Mouse (Mus musculus): Measurements from ENCODE around the gene Pth2. TPM values are rescaled to one million over a fixed set of nuclear protein-coding genes. Genes with fewer than 3 reads are reported as not detected.
A peak's percentile ranks its signal among the peaks of the same experiment; 100 is the strongest.
"Not testable (repeated sequence)": the region's sequence is repeated elsewhere in the genome, so short reads cannot be mapped to it uniquely, and the experiment has no call there.

Pth2 gene
- polyA plus RNA-seq, 1 experiment from 2014 or later, result not detected

- H3K4me2 ChIP-seq (replicated peaks), result no peak overlapping the region
Measured at GRCm38 (mm10) chr7:45144368-45145174, 36.2 kb upstream of the Pth2 start.

GRCm38 (mm10) chr7:45145460-45145859, 35.3 kb upstream of the Pth2 start:
- WGBS, result 92% methylated on average over 8 of the region's 8 CpGs
- ATAC-seq (replicated peaks), result no peak

More at GRCm38 (mm10) chr7:45144368-45145174, 36.2 kb upstream of the Pth2 start:
- Histone ChIP-seq H3K4me3 (no peak overlapping the region), H3K27ac (replicated peaks) (no peak overlapping the region), H3K9ac (replicated peaks) (no peak overlapping the region), H3K36me3 (no peaks in the 10 kb centered on the region; the same call in 1 of the 2 replicates), H3K4me1 (no peaks in the 10 kb centered on the region), H3K27me3 (no peaks in the 10 kb centered on the region), H3K9me3 (no peaks in the 10 kb centered on the region)
- ATAC-seq (replicated peaks), result no peak
- WGBS, result 91% methylated on average over 13 of the region's 13 CpGs

GRCm38 (mm10) chr7:45147267-45147666, 33.5 kb upstream of the Pth2 start:
- Histone ChIP-seq H3K4me3 (no peak overlapping the region), H3K27me3 (no peaks in the 10 kb centered on the region), H3K27ac (replicated peaks) (no peak overlapping the region), H3K9me3 (no peaks in the 10 kb centered on the region), H3K9ac (replicated peaks) (no peak overlapping the region), H3K4me2 (replicated peaks) (no peak overlapping the region), H3K4me1 (peaks cover 9% of the 10 kb centered on the region), H3K36me3 (no peaks in the 10 kb centered on the region; the same call in 1 of the 2 replicates)
- no peak for ATAC-seq (replicated peaks)
- 90% methylated on average over 11 of the region's 11 CpGs for WGBS

More at GRCm38 (mm10) chr7:45145460-45145859, 35.3 kb upstream of the Pth2 start:
- Histone ChIP-seq H3K4me2 (replicated peaks) (no peak overlapping the region), H3K9me3 (no peaks in the 10 kb centered on the region), H3K4me3 (no peak overlapping the region), H3K27ac (replicated peaks) (no peak overlapping the region), H3K9ac (replicated peaks) (no peak overlapping the region), H3K36me3 (no peaks in the 10 kb centered on the region; the same call in 1 of the 2 replicates), H3K27me3 (no peaks in the 10 kb centered on the region), H3K4me1 (no peaks in the 10 kb centered on the region)

- Histone ChIP-seq H3K9ac (replicated peaks) (no peak overlapping the region), H3K27me3 (no peaks in the 10 kb centered on the region), H3K4me3 (no peak overlapping the region), H3K4me2 (replicated peaks) (no peak overlapping the region), H3K36me3 (no peaks in the 10 kb centered on the region; the same call in 1 of the 2 replicates), H3K27ac (replicated peaks) (no peak overlapping the region), H3K4me1 (peaks cover 9% of the 10 kb centered on the region), H3K9me3 (no peaks in the 10 kb centered on the region)
- ATAC-seq (replicated peaks), result no peak
- 93% methylated on average over 11 of the region's 11 CpGs for WGBS
Measured at GRCm38 (mm10) chr7:45147899-45148298, 32.9 kb upstream of the Pth2 start.

GRCm38 (mm10) chr7:45148534-45149098, 32.2 kb upstream of the Pth2 start:
- no peak for ATAC-seq (replicated peaks)
- Histone ChIP-seq H3K9me3 (no peaks in the 10 kb centered on the region), H3K4me2 (replicated peaks) (no peak overlapping the region), H3K27ac (replicated peaks) (no peak overlapping the region), H3K36me3 (no peaks in the 10 kb centered on the region; the same call in 1 of the 2 replicates), H3K9ac (replicated peaks) (no peak overlapping the region), H3K27me3 (no peaks in the 10 kb centered on the region), H3K4me3 (no peak overlapping the region), H3K4me1 (peaks cover 13% of the 10 kb centered on the region)
- 67% methylated on average over 4 of the region's 4 CpGs for WGBS

- H3K27ac ChIP-seq (replicated peaks), result no peak overlapping the region
- no peaks in the 10 kb centered on the region for H3K9me3 ChIP-seq
- no peak overlapping the region for H3K4me2 ChIP-seq (replicated peaks)
- H3K9ac ChIP-seq (replicated peaks), result no peak overlapping the region
- peaks cover 15% of the 10 kb centered on the region for H3K4me1 ChIP-seq
- no peak for ATAC-seq (replicated peaks)
- no peaks in the 10 kb centered on the region; the same call in 1 of the 2 replicates for H3K36me3 ChIP-seq
- no peaks in the 10 kb centered on the region for H3K27me3 ChIP-seq
- H3K4me3 ChIP-seq, result no peak overlapping the region
- 25% methylated on average over 6 of the region's 6 CpGs for WGBS
Measured at GRCm38 (mm10) chr7:45149545-45149944, 31.2 kb upstream of the Pth2 start.

GRCm38 (mm10) chr7:45150321-45150720, 30.5 kb upstream of the Pth2 start:
- ATAC-seq (replicated peaks), result no peak
- H3K9me3 ChIP-seq, result no peaks in the 10 kb centered on the region
- no peak overlapping the region for H3K4me2 ChIP-seq (replicated peaks)
- peaks cover 21% of the 10 kb centered on the region for H3K4me1 ChIP-seq
- no peak overlapping the region for H3K27ac ChIP-seq (replicated peaks)
- H3K4me3 ChIP-seq, result no peak overlapping the region
- H3K27me3 ChIP-seq, result no peaks in the 10 kb centered on the region
- H3K36me3 ChIP-seq, result no peaks in the 10 kb centered on the region
- H3K9ac ChIP-seq (replicated peaks), result 0 out of 2 replicates have a peak overlapping the region, but pooled peaks have one; percentile 10
- 72% methylated on average over 4 of the region's 4 CpGs for WGBS

- no peaks in the 10 kb centered on the region for H3K27me3 ChIP-seq
- H3K36me3 ChIP-seq, result no peaks in the 10 kb centered on the region
- no peak overlapping the region for H3K9ac ChIP-seq (replicated peaks)
- H3K4me3 ChIP-seq, result no peak overlapping the region
- H3K9me3 ChIP-seq, result no peaks in the 10 kb centered on the region
- H3K27ac ChIP-seq (replicated peaks), result no peak overlapping the region
- WGBS, result 38% methylated on average over 11 of the region's 11 CpGs
- H3K4me2 ChIP-seq (replicated peaks), result no peak overlapping the region
- peaks cover 21% of the 10 kb centered on the region for H3K4me1 ChIP-seq
- ATAC-seq (replicated peaks), result no peak
Measured at GRCm38 (mm10) chr7:45151303-45151702, 29.5 kb upstream of the Pth2 start.

- 0 out of 2 replicates have a peak overlapping the region, but pooled peaks have one; percentile 79 for H3K4me3 ChIP-seq
- H3K27ac ChIP-seq (replicated peaks); ATAC-seq (replicated peaks); H3K9me3 ChIP-seq; H3K27me3 ChIP-seq; H3K9ac ChIP-seq (replicated peaks); H3K36me3 ChIP-seq: not testable (repeated sequence)
- H3K4me2 ChIP-seq (replicated peaks), result peak overlapping the region; percentile 73; the same call in 1 of the 2 replicates
- WGBS, result 91% methylated on average over 2 of the region's 2 CpGs
- H3K4me1 ChIP-seq, result peaks cover 21% of the 10 kb centered on the region
Measured at GRCm38 (mm10) chr7:45153052-45153451, 27.7 kb upstream of the Pth2 start.

GRCm38 (mm10) chr7:45153586-45153985, 27.2 kb upstream of the Pth2 start:
- 2% methylated on average over 5 of the region's 5 CpGs for WGBS
- ATAC-seq (replicated peaks), result no peak

GRCm38 (mm10) chr7:45154096-45154992, 26.5 kb upstream of the Pth2 start, which contains the start of the genes Pih1d1 and Aldh16a1:
TSS of gene Pih1d1 (plus strand) at chr7:45154303.
TSS of gene Aldh16a1 (minus strand) at chr7:45154584.
- H3K9me3 ChIP-seq, result no peaks in the 10 kb centered on the region
- peak within 1 kb of the TSS; percentile 73 for H3K4me2 ChIP-seq (replicated peaks)
- no peaks in the 10 kb centered on the region for H3K27me3 ChIP-seq
- 5% methylated on average over 69 of the region's 69 CpGs for WGBS
- ATAC-seq (replicated peaks), result peak; percentile 96
- peak within 1 kb of the TSS; percentile 79 for H3K4me3 ChIP-seq
- peaks cover 21% of the 10 kb centered on the region for H3K4me1 ChIP-seq
- H3K36me3 ChIP-seq, result 0 out of 2 replicates have a peak, but pooled peaks cover 2% of the 10 kb centered on the region
- H3K9ac ChIP-seq (replicated peaks), result peak within 1 kb of the TSS; percentile 88
- peak within 1 kb of the TSS; percentile 98 for H3K27ac ChIP-seq (replicated peaks)

More at GRCm38 (mm10) chr7:45153586-45153985, 27.2 kb upstream of the Pth2 start:
- Histone ChIP-seq H3K4me1 (peaks cover 21% of the 10 kb centered on the region), H3K36me3 (0 out of 2 replicates have a peak, but pooled peaks cover 1% of the 10 kb centered on the region), H3K27me3 (no peaks in the 10 kb centered on the region), H3K4me2 (replicated peaks) (peak overlapping the region; percentile 73), H3K9ac (replicated peaks) (peak overlapping the region; percentile 88), H3K4me3 (peak overlapping the region; percentile 79), H3K9me3 (no peaks in the 10 kb centered on the region), H3K27ac (replicated peaks) (peak overlapping the region; percentile 98)

Data from forebrain, embryonic 15.5 days (tissue).